Mouse (Mus musculus) megakaryocyte-erythroid progenitor cell, adult 5 weeks (primary cell): ENCODE measurements around the gene Tmem209. TPM values are rescaled to one million over a fixed set of nuclear protein-coding genes. Genes with fewer than 3 reads are reported as not detected.

ENCODE experiments used
- polyA plus RNA-seq: library from polyadenylated mRNA; stranded (reverse); fragments of >175 nt; gene quantifications from 2 replicates; pipeline ENCODE4 v1.2.3, GENCODE M21; 2012

Tmem209 gene
- polyA plus RNA-seq, result 2.4 and 3.0 TPM in 2 replicates

GRCm38 (mm10) chr6:30509265-30510239 is at the start of gene Tmem209, which contains the start of gene Ssmem1:
TSS of gene Tmem209 (minus strand) at chr6:30509783.
TSS of gene Ssmem1 (plus strand) at chr6:30509849.

GRCm38 (mm10) chr6:30541009-30541799 is 31.6 kb upstream of the Tmem209 start, which contains the start of gene Cpa2:
TSS of gene Cpa2 (plus strand) at chr6:30541582.

Other genes with a start within 250 kb of the Tmem209 start
- gene Ube2h, start 205.2 kb downstream of the Tmem209 start, polyA plus RNA-seq, result 21.8 and 30.2 TPM in 2 replicates
- gene Zc3hc1, start 118.8 kb downstream of the Tmem209 start, polyA plus RNA-seq, result 69.3 and 81.0 TPM in 2 replicates
- 15.1 and 15.6 TPM in 2 replicates for gene Klhdc10, start 107.9 kb downstream of the Tmem209 start, polyA plus RNA-seq
- gene Ssmem1, start 66 bp upstream of the Tmem209 start, polyA plus RNA-seq, result not detected in 2 replicates
- gene Cpa2, start 31.8 kb upstream of the Tmem209 start, polyA plus RNA-seq, result 0.04 and 0.05 TPM in 2 replicates
- gene Cpa4, start 58.6 kb upstream of the Tmem209 start, polyA plus RNA-seq, result not detected in 2 replicates
- not detected in 2 replicates for gene Cpa5, start 101.2 kb upstream of the Tmem209 start, polyA plus RNA-seq
- gene Cpa1, start 129.4 kb upstream of the Tmem209 start, polyA plus RNA-seq, result not detected in 2 replicates
- 22.8 and 27.7 TPM in 2 replicates for gene Cep41, start 184.0 kb upstream of the Tmem209 start, polyA plus RNA-seq
- 0.02 and 0.24 TPM in 2 replicates for gene Mest, start 213.8 kb upstream of the Tmem209 start, polyA plus RNA-seq